Mouse (Mus musculus) lung, embryonic 15.5 days (tissue): ENCODE results near the gene Epsti1. TPM values are rescaled to one million over a fixed set of nuclear protein-coding genes. Genes with fewer than 3 reads are reported as not detected.
"Not testable (repeated sequence)": the region's sequence is repeated elsewhere in the genome, so short reads cannot be mapped to it uniquely, and the experiment has no call there.

Source experiments
- ATAC-seq: fragments of 200-750 bp; cut with Nextera tagmentation; 2 replicates; pipeline ENCODE4 v1.8.0; 2017; ENCODE audit warnings: moderate number of reproducible peaks, borderline replicate concordance; ENCODE audit not compliant: low FRiP score, low TSS enrichment; ENCODE audit errors: extremely low read depth
- H3K27ac ChIP-seq: fragments of 300-500 bp; sonication (generic); 2 replicates; pipeline ENCODE4 v1.5.1; 2015; ENCODE audit warnings: moderate library complexity, mild to moderate bottlenecking, inconsistent platforms
- H3K27me3 ChIP-seq: fragments of 300-500 bp; sonication (generic); 2 replicates; pipeline ENCODE4 v1.6.1; 2015; ENCODE audit warnings: inconsistent platforms
- H3K36me3 ChIP-seq: fragments of 300-500 bp; sonication (generic); 2 replicates; pipeline ENCODE4 v1.6.1; 2015; ENCODE audit warnings: inconsistent platforms
- H3K4me1 ChIP-seq: fragments of 300-500 bp; sonication (generic); 2 replicates; pipeline ENCODE4 v1.6.1; 2015; ENCODE audit warnings: inconsistent platforms
- H3K4me2 ChIP-seq: fragments of 300-500 bp; sonication (generic); 2 replicates; pipeline ENCODE4 v1.6.1; 2015; ENCODE audit warnings: inconsistent platforms, mild to moderate bottlenecking, moderate library complexity
- H3K4me3 ChIP-seq: fragments of 300-500 bp; sonication (generic); 2 replicates; pipeline ENCODE4 v1.5.1; 2015; ENCODE audit warnings: mild to moderate bottlenecking, inconsistent platforms
- H3K9ac ChIP-seq: fragments of 300-500 bp; sonication (generic); 2 replicates; pipeline ENCODE4 v1.6.1; 2015; ENCODE audit warnings: inconsistent platforms
- H3K9me3 ChIP-seq: fragments of 300-500 bp; sonication (generic); 2 replicates; pipeline ENCODE4 v1.6.1; 2016; ENCODE audit warnings: inconsistent platforms
- WGBS: fragments of 180-500 bp; shearing (Covaris S2); methylation state at CpG from one replicate; pipeline ENCODE4 v1.1.7; 2015; 5-methylcytosine and 5-hydroxymethylcytosine counted together
- polyA plus RNA-seq: library from polyadenylated mRNA; unstranded; fragments of >200 nt; fragmentation: Nextera tagmentation; extraction: Ambion mirVana; gene quantifications from 2 replicates; pipeline ENCODE4 v1.2.1, GENCODE M21; 2015

The Epsti1 gene
- polyA plus RNA-seq, result 0.58 and 1.4 TPM in 2 replicates

DNA sequence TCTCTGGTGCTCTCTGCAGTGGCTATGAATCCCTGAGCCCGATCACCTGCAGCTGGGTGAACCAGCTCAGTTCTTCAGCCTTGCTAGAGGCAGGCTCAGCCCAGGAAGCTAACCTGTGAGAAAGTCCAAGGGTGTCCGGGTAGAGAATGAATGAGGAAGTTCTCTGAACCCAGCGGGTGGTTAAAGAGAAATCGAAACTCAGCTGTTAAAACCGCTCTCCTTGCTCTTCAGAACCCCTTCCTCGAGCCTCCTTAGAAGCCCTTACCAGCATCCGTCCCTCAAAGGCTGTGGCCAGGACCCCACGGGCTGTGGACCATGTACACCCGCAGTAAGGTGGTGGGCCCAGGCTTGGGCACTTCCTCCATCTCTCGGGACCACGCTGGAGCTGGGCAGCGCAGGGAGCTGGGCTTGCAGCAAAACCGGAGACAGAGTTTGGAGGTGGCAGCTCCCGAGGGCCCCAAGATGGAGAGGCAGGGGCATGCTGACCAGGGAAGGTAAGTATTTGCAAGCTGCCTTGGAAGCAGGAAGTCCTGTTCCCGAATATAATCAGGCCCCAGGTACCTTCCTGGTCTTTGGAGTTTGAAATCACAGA lies at the start of gene Epsti1:
TSS of gene Epsti1 (plus strand) at position 69 of the 592 bp plus-strand sequence.
- Histone ChIP-seq H3K27me3 (no peaks in the 10 kb centered on the region), H3K4me3 (peak within 1 kb of the TSS; percentile 12; the same call in 1 of the 2 replicates), H3K4me2 (peak within 1 kb of the TSS; percentile 7; the same call in 1 of the 2 replicates), H3K9ac (no peak within 1 kb of the TSS), H3K4me1 (no peaks in the 10 kb centered on the region), H3K9me3 (no peaks in the 10 kb centered on the region), H3K27ac (no peak within 1 kb of the TSS), H3K36me3 (no peaks in the 10 kb centered on the region)
- 46% methylated on average over 15 of the region's 15 CpGs for WGBS
- ATAC-seq, result no peak

DNA sequence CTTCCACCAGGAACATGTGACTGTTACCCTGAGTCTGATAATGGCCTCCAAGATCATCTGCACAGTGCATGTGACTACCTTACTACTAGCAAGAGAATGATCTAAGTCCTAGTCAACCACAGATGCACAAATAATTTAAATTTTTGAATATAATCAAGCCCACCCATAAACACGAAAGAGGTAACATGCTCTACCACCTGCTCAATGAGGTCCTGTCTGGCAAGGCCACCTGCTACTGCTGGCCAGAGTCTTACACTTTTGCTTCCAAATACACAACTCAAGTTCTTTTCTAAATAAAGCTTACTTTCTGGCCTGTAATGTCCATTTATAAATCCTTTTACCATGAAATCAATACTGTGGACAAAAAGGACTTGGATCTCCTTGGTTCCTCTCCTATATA lies 44.1 kb upstream of the Epsti1 start:
- no peak for ATAC-seq
- H3K9me3 ChIP-seq, result no peaks in the 10 kb centered on the region
- H3K9ac ChIP-seq, result no peak overlapping the region
- H3K4me1 ChIP-seq, result no peaks in the 10 kb centered on the region
- H3K4me2 ChIP-seq, result no peak overlapping the region
- H3K4me3 ChIP-seq, result no peak overlapping the region
- H3K27me3 ChIP-seq, result no peaks in the 10 kb centered on the region
- H3K36me3 ChIP-seq, result no peaks in the 10 kb centered on the region
- no peak overlapping the region for H3K27ac ChIP-seq
- 86% methylated on average over 1 of the region's 1 CpGs for WGBS

DNA sequence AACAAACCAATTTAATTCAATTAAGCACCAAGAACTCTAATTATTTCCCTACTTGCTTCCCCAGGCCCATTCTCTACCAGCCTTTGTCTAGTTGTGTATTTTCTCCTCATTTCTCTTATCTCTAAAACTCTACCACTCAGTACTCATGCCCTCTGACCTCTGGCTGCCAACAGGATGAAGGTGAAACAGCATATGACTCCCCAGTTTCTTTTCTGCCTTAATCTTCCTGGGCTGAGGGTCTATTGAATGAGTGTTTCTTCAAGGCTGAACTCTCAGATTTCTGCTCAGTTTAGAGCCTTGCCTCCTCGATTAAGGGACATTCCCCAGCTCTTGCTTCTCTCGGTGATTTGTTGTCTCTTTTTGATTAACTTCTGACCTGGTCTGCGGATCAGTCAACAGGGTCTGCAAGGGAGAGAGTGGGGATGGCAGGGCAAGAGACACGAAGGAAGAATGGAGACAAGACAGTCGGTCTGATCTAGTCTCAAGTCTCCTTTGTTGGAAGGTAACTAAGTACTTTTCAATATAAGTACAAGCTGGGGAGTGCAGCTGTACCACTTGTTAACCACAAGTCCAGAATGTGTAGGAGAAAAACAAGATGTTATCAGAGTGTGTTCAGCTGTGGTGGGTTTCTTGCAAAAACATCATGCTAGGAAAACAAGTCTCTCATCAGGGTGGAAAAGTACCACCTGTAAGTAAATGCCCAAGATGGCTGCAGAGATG lies 43.0 kb upstream of the Epsti1 start:
- ATAC-seq, result no peak
- Histone ChIP-seq H3K27ac (no peak overlapping the region), H3K4me2 (no peak overlapping the region), H3K9ac (no peak overlapping the region), H3K36me3 (no peaks in the 10 kb centered on the region), H3K4me1 (no peaks in the 10 kb centered on the region), H3K9me3 (no peaks in the 10 kb centered on the region), H3K27me3 (no peaks in the 10 kb centered on the region), H3K4me3 (no peak overlapping the region)
- 23% methylated on average over 5 of the region's 5 CpGs for WGBS

- Histone ChIP-seq H3K27ac (no peak overlapping the region), H3K4me3 (no peak overlapping the region), H3K9me3 (no peaks in the 10 kb centered on the region), H3K36me3 (no peaks in the 10 kb centered on the region), H3K9ac (no peak overlapping the region), H3K4me2 (no peak overlapping the region), H3K4me1 (no peaks in the 10 kb centered on the region), H3K27me3 (no peaks in the 10 kb centered on the region)
- 69% methylated on average over 3 of the region's 3 CpGs for WGBS
- ATAC-seq, result no peak
These were observed 40.0 kb upstream of the Epsti1 start for GRCm38 (mm10) chr14:77864051-77864450.

GRCm38 (mm10) chr14:77864510-77864909 lies 39.5 kb upstream of the Epsti1 start:
- 77% methylated on average over 6 of the region's 6 CpGs for WGBS
- Histone ChIP-seq H3K9ac (no peak overlapping the region), H3K9me3 (no peaks in the 10 kb centered on the region), H3K36me3 (no peaks in the 10 kb centered on the region), H3K4me3 (no peak overlapping the region), H3K27me3 (no peaks in the 10 kb centered on the region), H3K4me1 (no peaks in the 10 kb centered on the region), H3K27ac (no peak overlapping the region), H3K4me2 (no peak overlapping the region)
- no peak for ATAC-seq

DNA sequence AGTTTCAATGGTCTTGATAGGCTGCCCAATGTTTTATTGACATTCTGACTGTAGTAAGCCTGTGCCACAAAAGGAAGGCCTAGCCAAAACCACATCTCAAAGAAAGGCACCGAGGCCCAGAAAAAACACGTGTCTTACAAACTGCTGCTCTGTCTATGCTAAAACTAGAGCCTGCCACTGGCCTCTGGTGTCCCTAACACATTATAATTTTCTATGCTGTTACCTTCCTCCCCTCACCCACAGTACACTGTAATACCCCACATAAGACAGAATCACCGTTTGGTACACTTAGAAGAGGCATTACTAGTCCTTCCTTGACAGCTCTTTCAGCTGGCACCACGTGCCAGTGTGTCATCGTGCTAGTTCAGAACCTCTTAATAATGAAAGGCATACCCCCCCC lies 36.4 kb upstream of the Epsti1 start:
- H3K9me3 ChIP-seq, result no peaks in the 10 kb centered on the region
- H3K36me3 ChIP-seq, result no peaks in the 10 kb centered on the region
- ATAC-seq, result no peak
- H3K4me3 ChIP-seq, result no peak overlapping the region
- 85% methylated on average over 5 of the region's 5 CpGs for WGBS
- H3K9ac ChIP-seq, result no peak overlapping the region
- no peak overlapping the region for H3K4me2 ChIP-seq
- H3K27me3 ChIP-seq, result no peaks in the 10 kb centered on the region
- no peak overlapping the region for H3K27ac ChIP-seq
- H3K4me1 ChIP-seq, result no peaks in the 10 kb centered on the region

- no peak overlapping the region for H3K9ac ChIP-seq
- no peak overlapping the region for H3K27ac ChIP-seq
- H3K36me3 ChIP-seq, result no peaks in the 10 kb centered on the region
- no peak overlapping the region for H3K4me2 ChIP-seq
- 0 out of 2 replicates have a peak, but pooled peaks cover 3% of the 10 kb centered on the region for H3K4me1 ChIP-seq
- 71% methylated on average over 3 of the region's 3 CpGs for WGBS
- H3K9me3 ChIP-seq, result no peaks in the 10 kb centered on the region
- H3K27me3 ChIP-seq, result no peaks in the 10 kb centered on the region
- no peak for ATAC-seq
- no peak overlapping the region for H3K4me3 ChIP-seq
These were observed 33.1 kb upstream of the Epsti1 start for GRCm38 (mm10) chr14:77870926-77871325.

DNA sequence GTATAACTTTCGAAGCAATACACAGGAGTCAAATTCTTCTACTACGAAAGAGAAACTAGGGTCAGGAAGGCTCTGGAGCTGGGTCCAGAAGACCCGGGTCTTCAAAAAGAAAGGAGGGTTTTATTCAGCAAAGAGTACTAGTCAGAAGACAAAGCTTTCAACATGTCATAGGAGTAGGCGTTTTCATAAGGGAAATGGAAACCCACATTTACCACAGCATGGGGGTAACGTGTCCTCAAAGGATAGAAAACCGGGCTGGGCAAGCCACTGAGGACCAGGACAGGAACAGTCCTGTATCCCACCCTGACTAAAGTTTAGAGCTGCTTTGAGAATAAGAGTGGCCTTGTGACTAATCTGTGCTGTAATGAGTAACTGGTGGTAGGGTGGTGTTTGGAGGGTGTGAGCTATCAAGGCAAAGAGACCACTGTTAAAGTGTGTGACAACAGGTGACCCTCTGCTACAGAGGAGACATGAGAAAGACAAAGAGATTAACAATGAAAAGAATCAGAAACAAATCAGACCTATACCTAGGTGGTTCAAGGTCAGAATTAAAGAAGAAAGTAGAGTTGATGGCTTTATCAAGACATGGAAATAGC lies 32.6 kb upstream of the Epsti1 start:
- Histone ChIP-seq H3K4me1 (0 out of 2 replicates have a peak, but pooled peaks cover 3% of the 10 kb centered on the region), H3K36me3 (no peaks in the 10 kb centered on the region), H3K9ac (no peak overlapping the region), H3K27ac (no peak overlapping the region), H3K4me2 (no peak overlapping the region), H3K9me3 (no peaks in the 10 kb centered on the region), H3K27me3 (no peaks in the 10 kb centered on the region), H3K4me3 (no peak overlapping the region)
- 84% methylated on average over 6 of the region's 6 CpGs for WGBS
- no peak for ATAC-seq

DNA sequence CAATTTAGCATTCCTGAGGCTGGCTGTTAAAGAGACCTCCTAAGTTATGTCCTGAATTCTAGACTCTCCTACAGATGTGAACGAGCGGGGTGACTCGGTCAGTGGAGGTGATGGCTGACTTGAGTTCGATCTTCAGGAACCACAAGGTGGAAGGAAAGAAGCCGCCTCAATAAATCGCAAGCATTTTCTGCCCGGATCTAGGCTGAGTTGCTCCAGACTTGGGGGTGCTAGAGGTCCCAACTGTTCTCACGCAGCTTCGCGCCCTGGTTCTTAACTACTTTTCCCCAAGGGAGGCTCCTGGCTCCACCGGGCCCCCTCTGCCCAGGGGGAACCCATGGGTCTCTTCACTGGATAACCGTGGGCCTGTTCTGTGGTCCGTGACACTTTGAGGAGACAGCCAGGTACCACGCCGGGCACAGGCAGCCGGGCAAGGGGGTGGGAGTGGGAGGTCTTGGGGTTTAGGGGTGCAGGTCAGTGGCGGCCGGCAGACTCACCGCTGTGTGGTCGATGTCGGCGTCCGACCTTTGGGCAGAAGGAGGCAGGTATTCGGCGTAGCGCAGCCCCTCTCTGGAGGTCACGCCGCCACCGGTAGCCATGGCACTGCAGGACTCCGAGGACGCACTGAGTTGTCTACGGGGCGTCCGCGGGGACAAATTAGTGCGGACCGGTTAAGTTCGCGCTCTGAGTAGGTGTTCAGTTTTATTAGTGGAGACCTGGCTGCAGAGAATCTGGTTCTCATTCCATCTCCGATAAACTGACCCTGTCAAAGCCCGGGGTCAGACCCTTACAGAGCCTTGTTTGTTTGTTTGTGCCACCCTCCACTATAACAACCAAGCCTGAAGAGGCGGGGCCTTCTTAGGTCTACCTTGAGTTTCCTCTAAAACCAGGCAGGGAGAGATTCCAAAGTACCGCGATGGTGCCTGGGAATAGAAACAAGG lies 29.5 kb upstream of the Epsti1 start, which contains the start of gene Dnajc15:
TSS of gene Dnajc15 (minus strand) at position 822 of the 938 bp plus-strand sequence.
- Histone ChIP-seq H3K4me3 (peak within 1 kb of the TSS; percentile 95), H3K9ac (peak within 1 kb of the TSS; percentile 80), H3K4me1 (0 out of 2 replicates have a peak, but pooled peaks cover 3% of the 10 kb centered on the region), H3K36me3 (no peaks in the 10 kb centered on the region), H3K27ac (no peak within 1 kb of the TSS; the same call in 1 of the 2 replicates), H3K4me2 (peak within 1 kb of the TSS; percentile 71), H3K9me3 (no peaks in the 10 kb centered on the region), H3K27me3 (no peaks in the 10 kb centered on the region)
- peak; percentile 89 for ATAC-seq
- 2% methylated on average over 44 of the region's 44 CpGs for WGBS

GRCm38 (mm10) chr14:77876199-77876598 lies 27.8 kb upstream of the Epsti1 start:
- 0 out of 2 replicates have a peak, but pooled peaks cover 3% of the 10 kb centered on the region for H3K4me1 ChIP-seq
- no peak overlapping the region for H3K4me3 ChIP-seq
- no peak overlapping the region for H3K27ac ChIP-seq
- no peak for ATAC-seq
- no peak overlapping the region for H3K4me2 ChIP-seq
- H3K27me3 ChIP-seq, result no peaks in the 10 kb centered on the region
- no peaks in the 10 kb centered on the region for H3K9me3 ChIP-seq
- H3K36me3 ChIP-seq, result no peaks in the 10 kb centered on the region
- 72% methylated on average over 1 of the region's 1 CpGs for WGBS
- H3K9ac ChIP-seq, result no peak overlapping the region

DNA sequence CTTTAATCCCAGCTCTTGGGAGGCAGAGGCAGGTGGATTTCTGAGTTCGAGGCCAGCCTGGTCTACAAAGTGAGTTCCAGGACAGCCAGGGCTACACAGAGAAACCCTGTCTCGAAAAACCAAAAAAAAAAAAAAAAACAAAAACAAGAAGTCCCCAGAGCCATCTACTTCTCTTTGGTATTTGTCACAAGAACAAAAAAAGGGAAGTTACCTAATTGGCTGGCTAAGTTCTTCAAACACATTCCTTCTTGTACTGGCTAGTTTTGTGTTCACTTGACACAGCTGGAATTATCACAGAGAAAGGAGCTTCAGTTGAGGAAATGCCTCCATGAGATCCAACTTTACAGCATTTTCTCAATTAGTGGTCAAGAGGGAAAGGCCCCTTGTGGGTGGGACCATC lies 26.2 kb upstream of the Epsti1 start:
- 75% methylated on average over 1 of the region's 2 CpGs for WGBS
- not testable (repeated sequence) for H3K4me3 ChIP-seq

More for the DNA sequence above, 26.2 kb upstream of the Epsti1 start:
- not testable (repeated sequence) for H3K27me3 ChIP-seq, H3K4me2 ChIP-seq, H3K4me1 ChIP-seq, H3K36me3 ChIP-seq, H3K9ac ChIP-seq, H3K27ac ChIP-seq, H3K9me3 ChIP-seq, ATAC-seq
